Mouse (Mus musculus): ENCODE measurements around the gene Rbfox2.
A peak's percentile ranks its signal among the peaks of the same experiment; 100 is the strongest.
"Not testable (repeated sequence)": the region's sequence is repeated elsewhere in the genome, so short reads cannot be mapped to it uniquely, and the experiment has no call there.

The Rbfox2 gene

GRCm38 (mm10) chr15:77269496-77269895 lies 37.3 kb downstream of the Rbfox2 start:
- DNase-seq, result not testable (repeated sequence)

- DNase-seq, result no peak
These were observed 38.4 kb downstream of the Rbfox2 start for GRCm38 (mm10) chr15:77268415-77268814.

- peak; percentile 55 for DNase-seq
These were observed 41.5 kb downstream of the Rbfox2 start for GRCm38 (mm10) chr15:77265318-77265717.

- DNase-seq, result no peak
These were observed 42.5 kb downstream of the Rbfox2 start for GRCm38 (mm10) chr15:77264314-77264713.

GRCm38 (mm10) chr15:77262782-77263181 lies 44.0 kb downstream of the Rbfox2 start:
- DNase-seq, result no peak

GRCm38 (mm10) chr15:77257437-77258229 lies 49.2 kb downstream of the Rbfox2 start:
- DNase-seq, result peak; percentile 64

- no peak for DNase-seq
These were observed 50.0 kb downstream of the Rbfox2 start for GRCm38 (mm10) chr15:77256782-77257181.

GRCm38 (mm10) chr15:77254636-77255035 lies 52.2 kb downstream of the Rbfox2 start:
- peak; percentile 93 for DNase-seq

- DNase-seq, result peak; percentile 22
These were observed 52.7 kb downstream of the Rbfox2 start for GRCm38 (mm10) chr15:77254128-77254527.

GRCm38 (mm10) chr15:77251706-77252105 lies 55.1 kb downstream of the Rbfox2 start:
- DNase-seq, result no peak

GRCm38 (mm10) chr15:77250806-77251205 lies 56.0 kb downstream of the Rbfox2 start:
- no peak for DNase-seq

- DNase-seq, result no peak
These were observed 57.4 kb downstream of the Rbfox2 start for GRCm38 (mm10) chr15:77249421-77249820.

GRCm38 (mm10) chr15:77245418-77246365 lies 61.1 kb downstream of the Rbfox2 start:
- DNase-seq, result peak; percentile 84

- no peak for DNase-seq
These were observed 62.2 kb downstream of the Rbfox2 start for GRCm38 (mm10) chr15:77244634-77245033.

GRCm38 (mm10) chr15:77243876-77244560 lies 62.8 kb downstream of the Rbfox2 start:
- DNase-seq, result no peak

- no peak for DNase-seq
These were observed 66.2 kb downstream of the Rbfox2 start for GRCm38 (mm10) chr15:77240607-77241006.

GRCm38 (mm10) chr15:77239564-77239963 lies 67.2 kb downstream of the Rbfox2 start:
- no peak for DNase-seq

- no peak for DNase-seq
These were observed 69.1 kb downstream of the Rbfox2 start for GRCm38 (mm10) chr15:77237661-77238060.

GRCm38 (mm10) chr15:77236055-77236567 lies 70.7 kb downstream of the Rbfox2 start:
- DNase-seq, result no peak

- DNase-seq, result no peak
These were observed 71.3 kb downstream of the Rbfox2 start for GRCm38 (mm10) chr15:77235551-77235950.

- DNase-seq, result no peak
These were observed 72.5 kb downstream of the Rbfox2 start for GRCm38 (mm10) chr15:77234296-77234695.

- no peak for DNase-seq
These were observed 76.7 kb downstream of the Rbfox2 start for GRCm38 (mm10) chr15:77230144-77230543.

- DNase-seq, result no peak
These were observed 79.9 kb downstream of the Rbfox2 start for GRCm38 (mm10) chr15:77226831-77227354.

All from embryo, embryonic 11 days (tissue).